Comparison of ENCODE assay signal across 8 mouse cellular contexts in the genomic region with DNA sequence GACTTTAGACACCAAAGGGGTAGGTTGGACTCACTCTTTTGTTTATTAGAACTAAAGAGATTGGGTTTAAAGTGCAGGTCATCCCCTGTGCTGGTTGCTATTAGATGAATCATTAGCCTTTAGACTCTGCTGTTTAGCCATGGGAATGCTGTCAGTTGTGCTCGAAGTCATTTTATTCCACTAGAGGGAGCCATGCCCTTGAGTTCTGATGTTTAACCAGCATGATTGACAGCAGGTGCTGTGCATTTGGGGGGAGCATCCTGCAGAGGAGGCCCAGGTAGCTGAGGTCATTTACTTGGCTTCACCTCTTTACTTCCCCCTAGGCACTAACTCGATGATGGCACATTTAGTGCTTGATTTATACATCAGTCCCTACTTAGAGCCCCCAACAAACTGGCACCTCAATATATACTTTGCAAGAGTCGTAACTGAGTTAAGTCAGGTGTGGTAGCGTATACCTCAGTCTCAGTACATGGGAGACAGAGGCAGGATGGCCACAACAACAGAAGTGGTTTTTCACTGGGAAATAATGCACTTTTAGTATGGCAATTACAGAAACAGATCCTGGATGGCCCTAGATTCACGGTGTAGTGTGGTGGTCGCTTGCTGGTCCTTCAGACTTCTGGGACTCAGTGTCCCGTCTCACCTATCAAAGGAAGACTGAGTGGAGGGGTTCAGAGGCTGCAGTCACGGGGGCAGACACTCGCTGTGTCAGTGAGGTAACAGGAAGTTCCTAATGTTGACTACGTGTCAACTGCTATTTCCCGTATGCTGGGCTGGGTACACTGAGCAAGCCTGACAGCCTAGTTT. TPM values are rescaled to one million over a fixed set of nuclear protein-coding genes. Genes with fewer than 3 reads are reported as not detected.
DNase-seq lines count a peak whose midpoint lies in the region; ATAC-seq lines count a peak whose summit lies in the region.

No protein-coding gene starts in this region.

- H3K4me2 ChIP-seq in neural tube, embryonic 11.5 days (ENCODE audit: low read depth), result no peak overlapping the region
- H3K4me2 ChIP-seq in hindbrain, embryonic 15.5 days, result no peak overlapping the region

- H3K9ac ChIP-seq in neural tube, embryonic 11.5 days (ENCODE audit: low read length), result no peak overlapping the region
- no peak overlapping the region for H3K9ac ChIP-seq in hindbrain, embryonic 15.5 days

- H3K36me3 ChIP-seq in neural tube, embryonic 11.5 days (ENCODE audit: control insufficient read depth, insufficient read depth, low read length), result peaks cover 2% of the 10 kb centered on the region
- H3K36me3 ChIP-seq in hindbrain, embryonic 15.5 days, result peaks cover 21% of the 10 kb centered on the region

- H3K9me3 ChIP-seq in neural tube, embryonic 11.5 days (ENCODE audit: control insufficient read depth, low read length), result no peaks in the 10 kb centered on the region
- H3K9me3 ChIP-seq in hindbrain, embryonic 15.5 days, result no peaks in the 10 kb centered on the region

- H3K27ac ChIP-seq in neural tube, embryonic 11.5 days (ENCODE audit: low read depth, low read length), result no peak overlapping the region
- no peak overlapping the region for H3K27ac ChIP-seq in hindbrain, embryonic 15.5 days (replicated peaks)

- DNase-seq in neural tube, embryonic 11.5 days (ENCODE audit: low spot score), result peak; percentile 49
- DNase-seq in neural tube, embryonic 10.5 days (ENCODE audit: extremely low spot score, low spot score), result no peak
- DNase-seq in T-cell, adult 2 months (ENCODE audit: low spot score), result peak; percentile 28
- peak; percentile 81 for DNase-seq in embryo, embryonic 10 days (ENCODE audit: low spot score)
- DNase-seq in layer of hippocampus, adult 9-11 months, result peak; percentile 35
- DNase-seq in thymus, postnatal 0 days (ENCODE audit: low spot score), result peak; percentile 70

- 73% methylated on average over 11 of the region's 11 CpGs for WGBS in neural tube, embryonic 11.5 days
- WGBS in hindbrain, embryonic 15.5 days, result 77% methylated on average over 11 of the region's 11 CpGs

- no peak for ATAC-seq in neural tube, embryonic 11.5 days (ENCODE audit: insufficient read depth, low FRiP score, low TSS enrichment)
- ATAC-seq in hindbrain, embryonic 15.5 days (ENCODE audit: low FRiP score, low read depth), result peak; percentile 65
- peak; percentile 85 for ATAC-seq in megakaryocyte progenitor cell, adult 5-6 weeks (replicated peaks; ENCODE audit: poor library complexity)

- no peaks in the 10 kb centered on the region for H3K4me1 ChIP-seq in neural tube, embryonic 11.5 days (ENCODE audit: control insufficient read depth, insufficient read depth, low read length)
- H3K4me1 ChIP-seq in hindbrain, embryonic 15.5 days (replicated peaks), result no peaks in the 10 kb centered on the region

- H3K27me3 ChIP-seq in neural tube, embryonic 11.5 days (ENCODE audit: control insufficient read depth, insufficient read depth, low read length), result no peaks in the 10 kb centered on the region
- no peaks in the 10 kb centered on the region for H3K27me3 ChIP-seq in hindbrain, embryonic 15.5 days

- no peak overlapping the region for H3K4me3 ChIP-seq in neural tube, embryonic 11.5 days (ENCODE audit: low read depth, low read length)
- no peak overlapping the region for H3K4me3 ChIP-seq in hindbrain, embryonic 15.5 days

RNA-seq across cellular contexts. Expression of a gene that starts 28.2 kb away (rescaled TPM):
- polyA plus RNA-seq in neural tube, embryonic 11.5 days (2014; fragmentation: Nextera tagmentation; extraction: Ambion mirVana), result 0.68 and 1.1 TPM in 2 replicates
- polyA plus RNA-seq in hindbrain, embryonic 15.5 days (2015; fragmentation: Nextera tagmentation; extraction: Ambion mirVana), result 2.2 and 3.1 TPM in 2 replicates
- total RNA-seq in megakaryocyte progenitor cell, adult 5-6 weeks (2015), result 0.44 and 1.1 TPM in 2 replicates
- total RNA-seq in megakaryocyte progenitor cell, adult 5-6 weeks (2017), result 1.5 and 1.8 TPM in 2 replicates
- 1.0 and 1.2 TPM in 2 replicates for polyA plus RNA-seq in thymus, postnatal 0 days (2015; fragmentation: Nextera tagmentation; extraction: Ambion mirVana)

RNA-seq across cellular contexts. Expression of a gene that starts 28.3 kb away (rescaled TPM):
- polyA plus RNA-seq in neural tube, embryonic 11.5 days (2014; fragmentation: Nextera tagmentation; extraction: Ambion mirVana), result 45.1 and 47.9 TPM in 2 replicates
- polyA plus RNA-seq in hindbrain, embryonic 15.5 days (2015; fragmentation: Nextera tagmentation; extraction: Ambion mirVana), result 45.5 and 50.8 TPM in 2 replicates
- 52.8 and 69.9 TPM in 2 replicates for total RNA-seq in megakaryocyte progenitor cell, adult 5-6 weeks (2015)
- 91.1 and 120 TPM in 2 replicates for total RNA-seq in megakaryocyte progenitor cell, adult 5-6 weeks (2017)
- 57.5 and 70.8 TPM in 2 replicates for polyA plus RNA-seq in thymus, postnatal 0 days (2015; fragmentation: Nextera tagmentation; extraction: Ambion mirVana)
